Mouse (Mus musculus): ENCODE measurements around the gene Plcd3. TPM values are rescaled to one million over a fixed set of nuclear protein-coding genes. Genes with fewer than 3 reads are reported as not detected.

The Plcd3 gene
- polyA plus RNA-seq, 1 experiment from 2014 or later, result 4.2 TPM

GRCm38 (mm10) chr11:103106386-103106785, 4.9 kb upstream of the Plcd3 start:
- Histone ChIP-seq H3K27me3 (ENCODE audit: insufficient read depth, low read length) (no peaks in the 10 kb centered on the region), H3K9me3 (replicated peaks; ENCODE audit: low read length) (no peaks in the 10 kb centered on the region), H3K4me2 (ENCODE audit: low read length) (no peak overlapping the region), H3K4me3 (replicated peaks; ENCODE audit: low read depth, low read length) (no peak overlapping the region), H3K36me3 (ENCODE audit: insufficient read depth, low read length) (no peaks in the 10 kb centered on the region), H3K9ac (ENCODE audit: low read depth, low read length) (no peak overlapping the region), H3K27ac (peak overlapping the region; percentile 75; the same call in 1 of the 2 replicates), H3K4me1 (replicated peaks; ENCODE audit: insufficient read depth, low read length) (peaks cover 14% of the 10 kb centered on the region)
- TF ChIP-seq CTCF (IDR thresholded peaks at IDR 0.05; ENCODE audit: low read depth), result no peak
- ATAC-seq (replicated peaks; ENCODE audit: low FRiP score, low read depth), result no peak
- WGBS, result 70% methylated on average over 4 of the region's 4 CpGs
- DNase-seq (ENCODE audit: low spot score), result no peak

- H3K4me3 ChIP-seq (replicated peaks; ENCODE audit: low read depth, low read length), result no peak overlapping the region
- no peaks in the 10 kb centered on the region for H3K36me3 ChIP-seq (ENCODE audit: insufficient read depth, low read length)
- H3K9me3 ChIP-seq (replicated peaks; ENCODE audit: low read length), result no peaks in the 10 kb centered on the region
- H3K27ac ChIP-seq, result peak overlapping the region; percentile 75
- ATAC-seq (replicated peaks; ENCODE audit: low FRiP score, low read depth) (no peak), DNase-seq (ENCODE audit: low spot score) (no peak)
- peaks cover 10% of the 10 kb centered on the region; the same call in 1 of the 2 replicates for H3K4me1 ChIP-seq (replicated peaks; ENCODE audit: insufficient read depth, low read length)
- WGBS, result 77% methylated on average over 6 of the region's 6 CpGs
- H3K9ac ChIP-seq (ENCODE audit: low read depth, low read length), result no peak overlapping the region
- H3K27me3 ChIP-seq (ENCODE audit: insufficient read depth, low read length), result no peaks in the 10 kb centered on the region
- H3K4me2 ChIP-seq (ENCODE audit: low read length), result no peak overlapping the region
- TF ChIP-seq CTCF (IDR thresholded peaks at IDR 0.05; ENCODE audit: low read depth), result no peak
Observed at GRCm38 (mm10) chr11:103105810-103106209, 4.4 kb upstream of the Plcd3 start.

GRCm38 (mm10) chr11:103105180-103105725, 3.8 kb upstream of the Plcd3 start:
- 0 out of 2 replicates have a peak, but pooled peaks have one; percentile 8 for TF ChIP-seq CTCF (IDR thresholded peaks at IDR 0.05; ENCODE audit: low read depth)
- H3K36me3 ChIP-seq (ENCODE audit: insufficient read depth, low read length), result no peaks in the 10 kb centered on the region
- H3K4me1 ChIP-seq (replicated peaks; ENCODE audit: insufficient read depth, low read length), result peaks cover 12% of the 10 kb centered on the region; the same call in 1 of the 2 replicates
- DNase-seq (ENCODE audit: low spot score) (no peak), ATAC-seq (replicated peaks; ENCODE audit: low FRiP score, low read depth) (no peak; the same call in 1 of the 2 replicates)
- peak overlapping the region; percentile 75 for H3K27ac ChIP-seq
- WGBS, result 44% methylated on average over 14 of the region's 14 CpGs
- no peaks in the 10 kb centered on the region for H3K27me3 ChIP-seq (ENCODE audit: insufficient read depth, low read length)
- no peak overlapping the region for H3K9ac ChIP-seq (ENCODE audit: low read depth, low read length)
- H3K9me3 ChIP-seq (replicated peaks; ENCODE audit: low read length), result no peaks in the 10 kb centered on the region
- H3K4me3 ChIP-seq (replicated peaks; ENCODE audit: low read depth, low read length), result no peak overlapping the region
- H3K4me2 ChIP-seq (ENCODE audit: low read length), result no peak overlapping the region

- 78% methylated on average over 7 of the region's 7 CpGs for WGBS
- TF ChIP-seq CTCF (IDR thresholded peaks at IDR 0.05; ENCODE audit: low read depth), result no peak
- peak overlapping the region; percentile 75 for H3K27ac ChIP-seq
- no peaks in the 10 kb centered on the region for H3K9me3 ChIP-seq (replicated peaks; ENCODE audit: low read length)
- H3K36me3 ChIP-seq (ENCODE audit: insufficient read depth, low read length), result no peaks in the 10 kb centered on the region
- H3K27me3 ChIP-seq (ENCODE audit: insufficient read depth, low read length), result no peaks in the 10 kb centered on the region
- H3K9ac ChIP-seq (ENCODE audit: low read depth, low read length), result no peak overlapping the region
- ATAC-seq (replicated peaks; ENCODE audit: low FRiP score, low read depth) (no peak), DNase-seq (ENCODE audit: low spot score) (no peak)
- no peak overlapping the region for H3K4me2 ChIP-seq (ENCODE audit: low read length)
- peaks cover 16% of the 10 kb centered on the region; the same call in 1 of the 2 replicates for H3K4me1 ChIP-seq (replicated peaks; ENCODE audit: insufficient read depth, low read length)
- H3K4me3 ChIP-seq (replicated peaks; ENCODE audit: low read depth, low read length), result no peak overlapping the region
Observed at GRCm38 (mm10) chr11:103104469-103104868, 3.0 kb upstream of the Plcd3 start.

- DNase-seq (ENCODE audit: low spot score) (no peak), ATAC-seq (replicated peaks; ENCODE audit: low FRiP score, low read depth) (no peak)
- Histone ChIP-seq H3K36me3 (ENCODE audit: insufficient read depth, low read length) (no peaks in the 10 kb centered on the region), H3K4me2 (ENCODE audit: low read length) (peak overlapping the region; percentile 92), H3K9ac (ENCODE audit: low read depth, low read length) (0 out of 2 replicates have a peak overlapping the region, but pooled peaks have one; percentile 10), H3K4me3 (replicated peaks; ENCODE audit: low read depth, low read length) (0 out of 2 replicates have a peak overlapping the region, but pooled peaks have one; percentile 42), H3K4me1 (replicated peaks; ENCODE audit: insufficient read depth, low read length) (peaks cover 16% of the 10 kb centered on the region; the same call in 1 of the 2 replicates), H3K27ac (no peak overlapping the region), H3K9me3 (replicated peaks; ENCODE audit: low read length) (no peaks in the 10 kb centered on the region), H3K27me3 (ENCODE audit: insufficient read depth, low read length) (no peaks in the 10 kb centered on the region)
- no peak for TF ChIP-seq CTCF (IDR thresholded peaks at IDR 0.05; ENCODE audit: low read depth)
- 54% methylated on average over 8 of the region's 8 CpGs for WGBS
Observed at GRCm38 (mm10) chr11:103103621-103104020, 2.2 kb upstream of the Plcd3 start.

GRCm38 (mm10) chr11:103102725-103103349, 1.4 kb upstream of the Plcd3 start:
- Histone ChIP-seq H3K4me3 (replicated peaks; ENCODE audit: low read depth, low read length) (peak overlapping the region; percentile 55), H3K27ac (no peak overlapping the region), H3K4me1 (replicated peaks; ENCODE audit: insufficient read depth, low read length) (peaks cover 16% of the 10 kb centered on the region; the same call in 1 of the 2 replicates), H3K9ac (ENCODE audit: low read depth, low read length) (peak overlapping the region; percentile 10; the same call in 1 of the 2 replicates), H3K27me3 (ENCODE audit: insufficient read depth, low read length) (no peaks in the 10 kb centered on the region), H3K36me3 (ENCODE audit: insufficient read depth, low read length) (no peaks in the 10 kb centered on the region), H3K4me2 (ENCODE audit: low read length) (peak overlapping the region; percentile 92), H3K9me3 (replicated peaks; ENCODE audit: low read length) (no peaks in the 10 kb centered on the region)
- DNase-seq (ENCODE audit: low spot score) (peak; percentile 99), ATAC-seq (replicated peaks; ENCODE audit: low FRiP score, low read depth) (peak; percentile 88)
- TF ChIP-seq CTCF (IDR thresholded peaks at IDR 0.05; ENCODE audit: low read depth), result peak; percentile 100
- 1% methylated on average over 35 of the region's 35 CpGs for WGBS
